Mouse (Mus musculus) lung, embryonic 15.5 days (tissue): Measurements from ENCODE around the gene Pias4. TPM values are rescaled to one million over a fixed set of nuclear protein-coding genes. Genes with fewer than 3 reads are reported as not detected.
"Not testable (repeated sequence)": the region's sequence is repeated elsewhere in the genome, so short reads cannot be mapped to it uniquely, and the experiment has no call there.

Experiments used
- ATAC-seq: fragments of 200-750 bp; cut with Nextera tagmentation; 2 replicates; pipeline ENCODE4 v1.8.0; 2017; ENCODE audit warnings: moderate number of reproducible peaks, borderline replicate concordance; ENCODE audit not compliant: low FRiP score, low TSS enrichment; ENCODE audit errors: extremely low read depth
- H3K27ac ChIP-seq: fragments of 300-500 bp; sonication (generic); 2 replicates; pipeline ENCODE4 v1.5.1; 2015; ENCODE audit warnings: moderate library complexity, mild to moderate bottlenecking, inconsistent platforms
- H3K27me3 ChIP-seq: fragments of 300-500 bp; sonication (generic); 2 replicates; pipeline ENCODE4 v1.6.1; 2015; ENCODE audit warnings: inconsistent platforms
- H3K36me3 ChIP-seq: fragments of 300-500 bp; sonication (generic); 2 replicates; pipeline ENCODE4 v1.6.1; 2015; ENCODE audit warnings: inconsistent platforms
- H3K4me1 ChIP-seq: fragments of 300-500 bp; sonication (generic); 2 replicates; pipeline ENCODE4 v1.6.1; 2015; ENCODE audit warnings: inconsistent platforms
- H3K4me2 ChIP-seq: fragments of 300-500 bp; sonication (generic); 2 replicates; pipeline ENCODE4 v1.6.1; 2015; ENCODE audit warnings: inconsistent platforms, mild to moderate bottlenecking, moderate library complexity
- H3K4me3 ChIP-seq: fragments of 300-500 bp; sonication (generic); 2 replicates; pipeline ENCODE4 v1.5.1; 2015; ENCODE audit warnings: mild to moderate bottlenecking, inconsistent platforms
- H3K9ac ChIP-seq: fragments of 300-500 bp; sonication (generic); 2 replicates; pipeline ENCODE4 v1.6.1; 2015; ENCODE audit warnings: inconsistent platforms
- H3K9me3 ChIP-seq: fragments of 300-500 bp; sonication (generic); 2 replicates; pipeline ENCODE4 v1.6.1; 2016; ENCODE audit warnings: inconsistent platforms
- WGBS: fragments of 180-500 bp; shearing (Covaris S2); methylation state at CpG from one replicate; pipeline ENCODE4 v1.1.7; 2015; 5-methylcytosine and 5-hydroxymethylcytosine counted together
- polyA plus RNA-seq: library from polyadenylated mRNA; unstranded; fragments of >200 nt; fragmentation: Nextera tagmentation; extraction: Ambion mirVana; gene quantifications from 2 replicates; pipeline ENCODE4 v1.2.1, GENCODE M21; 2015

Pias4 gene
- polyA plus RNA-seq, result 41.0 and 47.5 TPM in 2 replicates

DNA sequence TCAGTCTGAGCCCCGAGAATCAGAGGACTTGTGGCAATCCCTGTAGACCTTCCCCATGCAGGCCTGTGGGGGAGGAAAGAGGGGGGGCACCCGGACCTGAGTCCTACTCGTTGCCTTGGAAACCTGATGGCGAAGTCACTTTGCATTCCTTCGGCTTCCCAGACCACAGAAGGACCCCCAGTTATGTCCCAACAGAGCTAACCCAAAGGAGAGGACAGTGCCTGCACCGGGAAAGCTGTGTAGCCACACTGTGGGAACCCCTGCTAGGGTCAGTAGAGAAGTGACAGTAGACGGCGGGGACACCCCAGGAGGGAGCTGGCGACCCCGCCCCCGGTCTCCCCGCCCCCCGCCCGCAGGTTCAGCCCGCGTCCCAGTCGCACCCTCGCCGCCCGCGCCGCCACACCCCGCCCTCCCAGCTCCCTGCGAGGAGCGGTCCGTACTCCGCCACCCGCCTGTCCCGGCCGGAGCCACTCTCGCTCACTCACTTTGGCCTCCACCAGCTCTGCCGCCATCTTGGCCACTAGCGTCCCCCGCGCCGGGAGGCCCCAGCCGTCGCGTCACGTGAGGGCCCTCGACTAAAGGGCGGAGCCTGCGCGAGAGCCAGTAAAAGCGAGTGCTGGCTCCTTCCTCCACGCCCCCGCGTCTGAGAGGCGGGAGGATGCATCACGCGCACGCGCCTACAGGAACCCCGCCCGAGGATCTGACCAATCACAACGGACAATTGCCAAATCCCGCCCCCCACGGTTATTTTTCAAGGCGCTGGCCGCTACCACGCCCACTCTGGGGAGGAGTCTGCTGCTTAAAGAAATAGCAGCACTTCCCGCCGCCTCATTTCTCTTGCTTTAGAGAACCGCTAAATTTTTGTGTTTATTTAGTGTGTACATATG lies at the start of gene Pias4:
Pias4 (minus strand) TSS at position 724 of the 887 bp plus-strand sequence.
- peak; percentile 90 for ATAC-seq
- H3K4me2 ChIP-seq, result peak within 1 kb of the TSS; percentile 77
- H3K36me3 ChIP-seq, result peaks cover 11% of the 10 kb centered on the region
- peaks cover 30% of the 10 kb centered on the region for H3K4me1 ChIP-seq
- no peaks in the 10 kb centered on the region for H3K27me3 ChIP-seq
- H3K9ac ChIP-seq, result peak within 1 kb of the TSS; percentile 78
- H3K27ac ChIP-seq, result peak within 1 kb of the TSS; percentile 79
- WGBS, result under 1% methylated on average over 59 of the region's 64 CpGs
- H3K9me3 ChIP-seq, result no peaks in the 10 kb centered on the region
- peak within 1 kb of the TSS; percentile 80 for H3K4me3 ChIP-seq

DNA sequence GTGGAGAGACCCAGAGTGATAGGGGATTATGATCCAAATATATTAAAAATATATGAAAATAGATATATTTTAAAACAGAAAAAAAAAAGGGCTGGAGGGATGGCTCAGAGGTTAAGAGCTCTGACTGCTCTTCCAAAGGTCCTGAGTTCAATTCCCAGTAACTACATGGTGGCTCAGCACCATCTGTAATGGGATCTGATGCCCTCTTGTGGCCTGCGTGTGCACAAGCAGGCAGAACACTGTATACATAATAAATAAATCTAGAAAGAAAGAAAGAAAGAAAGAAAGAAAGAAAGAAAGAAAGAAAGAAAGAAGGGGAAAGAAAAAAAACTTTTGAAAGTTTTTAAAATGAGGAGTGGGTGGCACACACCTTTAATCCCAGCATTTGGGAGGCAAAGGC lies 49.5 kb upstream of the Pias4 start:
- not testable (repeated sequence) for H3K4me3 ChIP-seq, H3K9me3 ChIP-seq, H3K4me2 ChIP-seq, H3K4me1 ChIP-seq, H3K9ac ChIP-seq, H3K36me3 ChIP-seq, ATAC-seq, H3K27ac ChIP-seq
- WGBS, result 17% methylated on average over 1 of the region's 1 CpGs
- H3K27me3 ChIP-seq, result peaks cover 13% of the 10 kb centered on the region; the same call in 1 of the 2 replicates

- no peaks in the 10 kb centered on the region for H3K4me1 ChIP-seq
- H3K9me3 ChIP-seq, result no peaks in the 10 kb centered on the region
- H3K4me2 ChIP-seq, result no peak overlapping the region
- no peaks in the 10 kb centered on the region for H3K36me3 ChIP-seq
- peaks cover 13% of the 10 kb centered on the region; the same call in 1 of the 2 replicates for H3K27me3 ChIP-seq
- no peak overlapping the region for H3K4me3 ChIP-seq
- no peak for ATAC-seq
- H3K27ac ChIP-seq, result no peak overlapping the region
- WGBS, result 77% methylated on average over 6 of the region's 6 CpGs
- no peak overlapping the region for H3K9ac ChIP-seq
These were observed 49.1 kb upstream of the Pias4 start for GRCm38 (mm10) chr10:81216810-81217209.

DNA sequence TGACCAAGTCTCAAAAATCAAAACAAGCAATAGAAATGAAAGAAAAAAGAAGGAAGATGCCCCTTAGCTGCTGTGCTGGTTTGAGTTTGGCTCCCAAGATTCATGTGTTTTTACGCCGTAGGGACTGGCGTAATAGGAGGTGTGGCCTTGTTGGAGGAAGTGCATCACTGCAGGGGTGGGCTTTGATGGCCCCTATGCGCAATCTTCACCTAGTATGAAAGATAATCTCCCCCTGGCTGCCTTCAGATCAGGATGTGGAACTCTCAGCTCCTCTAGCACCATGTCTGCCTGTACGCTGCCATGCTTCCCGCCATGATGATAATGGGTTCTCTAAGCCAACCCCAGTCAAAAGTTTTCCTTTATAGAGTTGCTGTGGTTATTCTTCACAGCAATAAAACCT lies 48.5 kb upstream of the Pias4 start:
- Histone ChIP-seq H3K36me3 (no peaks in the 10 kb centered on the region), H3K9ac (no peak overlapping the region), H3K9me3 (no peaks in the 10 kb centered on the region), H3K4me3 (no peak overlapping the region), H3K27me3 (peaks cover 13% of the 10 kb centered on the region; the same call in 1 of the 2 replicates), H3K4me1 (no peaks in the 10 kb centered on the region), H3K4me2 (no peak overlapping the region), H3K27ac (no peak overlapping the region)
- 91% methylated on average over 6 of the region's 6 CpGs for WGBS
- no peak for ATAC-seq

DNA sequence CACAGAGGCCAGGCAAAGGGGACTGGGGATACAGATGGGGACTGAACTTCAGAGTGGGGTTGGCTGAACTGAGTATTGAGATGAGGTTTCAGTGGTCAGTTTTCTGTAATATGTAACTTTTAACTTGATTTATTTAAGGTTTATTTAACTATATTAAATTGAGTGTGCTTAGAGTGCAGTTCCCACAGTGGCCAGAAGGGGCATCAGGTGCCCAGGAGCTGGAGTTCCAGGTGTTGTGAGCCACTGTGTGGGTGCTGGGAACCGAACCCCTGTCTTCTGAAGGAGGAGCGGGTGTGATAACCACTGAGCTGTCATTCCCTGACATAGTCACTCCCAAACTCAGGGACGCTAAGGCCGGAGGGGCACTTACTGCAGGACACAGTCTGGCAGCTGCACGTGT lies 42.4 kb upstream of the Pias4 start:
- Histone ChIP-seq H3K9me3 (no peaks in the 10 kb centered on the region), H3K36me3 (no peaks in the 10 kb centered on the region), H3K4me3 (no peak overlapping the region), H3K4me1 (no peaks in the 10 kb centered on the region), H3K4me2 (no peak overlapping the region), H3K9ac (no peak overlapping the region), H3K27me3 (no peaks in the 10 kb centered on the region; the same call in 1 of the 2 replicates), H3K27ac (no peak overlapping the region)
- WGBS, result 92% methylated on average over 5 of the region's 5 CpGs
- ATAC-seq, result no peak

GRCm38 (mm10) chr10:81204137-81204536 lies 36.4 kb upstream of the Pias4 start:
- peaks cover 3% of the 10 kb centered on the region; the same call in 1 of the 2 replicates for H3K27me3 ChIP-seq
- H3K9ac ChIP-seq, result no peak overlapping the region
- ATAC-seq, result no peak
- H3K27ac ChIP-seq, result no peak overlapping the region
- no peaks in the 10 kb centered on the region for H3K9me3 ChIP-seq
- 75% methylated on average over 4 of the region's 4 CpGs for WGBS
- no peak overlapping the region for H3K4me2 ChIP-seq
- H3K4me1 ChIP-seq, result no peaks in the 10 kb centered on the region
- H3K36me3 ChIP-seq, result no peaks in the 10 kb centered on the region
- H3K4me3 ChIP-seq, result no peak overlapping the region

GRCm38 (mm10) chr10:81202978-81203720 lies 35.4 kb upstream of the Pias4 start:
- Histone ChIP-seq H3K27me3 (peaks cover 9% of the 10 kb centered on the region; the same call in 1 of the 2 replicates), H3K36me3 (no peaks in the 10 kb centered on the region), H3K4me2 (no peak overlapping the region), H3K4me3 (no peak overlapping the region), H3K27ac (no peak overlapping the region), H3K9ac (no peak overlapping the region), H3K9me3 (no peaks in the 10 kb centered on the region), H3K4me1 (no peaks in the 10 kb centered on the region)
- ATAC-seq, result no peak
- 55% methylated on average over 8 of the region's 8 CpGs for WGBS

DNA sequence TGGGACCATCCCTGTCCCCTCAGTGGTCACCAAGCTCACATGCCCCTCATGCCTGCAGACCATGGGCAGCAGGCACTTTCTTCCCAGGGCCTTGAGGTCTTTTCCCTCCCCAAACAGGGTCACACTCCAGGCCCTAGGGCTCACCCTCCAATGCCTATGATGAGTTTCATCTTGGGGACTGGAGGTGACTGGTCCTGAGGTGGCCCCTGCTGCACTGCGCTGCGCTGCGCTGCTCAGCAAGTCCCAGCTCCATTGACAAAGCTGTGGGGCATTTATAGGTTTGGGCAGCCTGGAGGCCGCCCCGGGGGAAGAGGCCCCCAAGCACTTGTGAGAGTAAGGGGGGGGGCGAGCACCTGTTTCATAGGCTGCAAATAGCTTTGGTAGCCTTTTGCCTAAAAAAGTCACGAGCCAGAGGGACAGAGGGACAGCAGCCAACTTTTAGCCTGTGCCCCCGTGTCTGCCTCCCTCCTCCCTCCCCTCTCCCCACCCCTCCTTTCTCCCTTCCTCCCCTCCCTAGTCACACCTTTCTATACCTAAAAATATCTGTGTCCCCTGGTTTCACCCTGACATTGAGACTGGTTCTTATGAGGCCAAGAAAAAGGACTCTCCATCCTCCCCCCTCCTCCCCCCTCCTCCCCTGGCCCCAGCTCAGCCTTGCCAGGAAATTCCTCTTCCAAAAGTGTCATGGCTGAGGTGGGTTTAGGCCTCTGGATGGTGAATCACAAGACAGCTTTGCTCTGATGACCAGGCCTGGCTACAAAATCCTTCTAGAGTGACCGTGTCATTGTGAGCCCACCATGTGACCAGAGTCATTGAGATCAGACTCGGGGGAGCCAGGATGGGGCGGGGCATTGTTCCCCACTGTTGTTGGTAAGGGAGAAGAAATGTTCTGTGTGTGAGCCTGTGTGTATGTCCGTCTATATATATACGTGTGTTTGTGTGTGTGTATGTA lies 34.4 kb upstream of the Pias4 start, which contains the start of gene Nmrk2:
Nmrk2 (minus strand) TSS at position 245 of the 952 bp plus-strand sequence.
- Histone ChIP-seq H3K27me3 (peaks cover 14% of the 10 kb centered on the region; the same call in 1 of the 2 replicates), H3K36me3 (no peaks in the 10 kb centered on the region), H3K4me3 (no peak within 1 kb of the TSS), H3K9me3 (no peaks in the 10 kb centered on the region), H3K4me2 (no peak within 1 kb of the TSS), H3K4me1 (no peaks in the 10 kb centered on the region), H3K27ac (no peak within 1 kb of the TSS), H3K9ac (no peak within 1 kb of the TSS)
- 54% methylated on average over 13 of the region's 13 CpGs for WGBS
- no peak for ATAC-seq

DNA sequence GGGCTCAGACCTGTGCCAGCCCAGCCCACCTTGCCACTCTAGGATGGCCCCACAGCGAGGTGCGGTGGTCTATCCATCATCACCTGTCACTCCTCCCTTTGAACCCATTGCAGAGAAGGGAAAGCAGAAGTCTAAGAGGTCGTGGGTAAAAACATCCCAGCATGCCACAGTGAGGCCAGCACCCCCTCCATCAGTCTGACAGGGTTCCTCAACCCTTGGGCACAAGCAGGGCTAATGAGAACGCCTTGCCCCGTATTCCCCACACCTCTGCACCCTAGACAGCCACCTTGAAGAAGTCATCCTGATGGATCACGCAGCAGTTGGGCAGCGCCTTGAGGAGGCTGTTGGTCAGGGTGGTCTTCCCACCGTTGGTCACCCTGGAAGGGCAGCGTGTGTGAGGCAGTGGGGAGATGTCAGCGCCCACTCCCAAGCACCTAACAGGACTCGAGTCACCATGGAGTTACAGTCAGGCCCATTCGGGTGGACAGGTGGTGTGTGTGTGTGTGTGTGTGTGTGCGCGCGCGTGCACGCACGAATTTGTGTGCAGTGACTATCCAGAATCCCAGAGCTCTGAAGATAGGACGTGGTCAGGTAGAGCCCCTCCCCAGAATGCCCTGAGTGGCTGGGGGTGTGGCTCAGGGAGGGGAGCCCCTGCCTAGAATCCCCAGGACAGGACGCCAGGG lies 33.0 kb upstream of the Pias4 start:
- Histone ChIP-seq H3K27me3 (peaks cover 26% of the 10 kb centered on the region), H3K36me3 (no peaks in the 10 kb centered on the region), H3K9ac (no peak overlapping the region), H3K4me3 (no peak overlapping the region), H3K9me3 (no peaks in the 10 kb centered on the region), H3K4me1 (no peaks in the 10 kb centered on the region), H3K27ac (no peak overlapping the region), H3K4me2 (no peak overlapping the region)
- 64% methylated on average over 20 of the region's 20 CpGs for WGBS
- no peak for ATAC-seq

- ATAC-seq, result no peak
- Histone ChIP-seq H3K4me1 (no peaks in the 10 kb centered on the region), H3K9ac (no peak overlapping the region), H3K4me3 (no peak overlapping the region), H3K9me3 (no peaks in the 10 kb centered on the region), H3K27ac (no peak overlapping the region), H3K27me3 (peaks cover 32% of the 10 kb centered on the region), H3K36me3 (no peaks in the 10 kb centered on the region), H3K4me2 (no peak overlapping the region)
- whole genome bisulfite sequencing, result 81% methylated on average over 13 of the region's 13 CpGs
These were observed 32.4 kb upstream of the Pias4 start for GRCm38 (mm10) chr10:81200141-81200540.

GRCm38 (mm10) chr10:81198990-81199389 lies 31.3 kb upstream of the Pias4 start:
- no peak overlapping the region for H3K9ac ChIP-seq
- no peak for ATAC-seq
- peaks cover 44% of the 10 kb centered on the region for H3K27me3 ChIP-seq
- WGBS, result 81% methylated on average over 6 of the region's 6 CpGs
- no peak overlapping the region for H3K4me2 ChIP-seq
- H3K4me1 ChIP-seq, result peaks cover 6% of the 10 kb centered on the region; the same call in 1 of the 2 replicates
- H3K27ac ChIP-seq, result no peak overlapping the region
- H3K9me3 ChIP-seq, result no peaks in the 10 kb centered on the region
- no peaks in the 10 kb centered on the region for H3K36me3 ChIP-seq
- no peak overlapping the region for H3K4me3 ChIP-seq
